Mouse (Mus musculus) intestine, embryonic 15.5 days (tissue): ENCODE results near the gene Enkur. TPM values are rescaled to one million over a fixed set of nuclear protein-coding genes. Genes with fewer than 3 reads are reported as not detected.

Source experiments
- ATAC-seq: fragments of 200-750 bp; cut with Nextera tagmentation; 2 replicates; pipeline ENCODE4 v1.8.0; 2017; ENCODE audit warnings: moderate TSS enrichment, moderate library complexity
- H3K27ac ChIP-seq: fragments of 300-500 bp; sonication (generic); 2 replicates; pipeline ENCODE4 v1.5.1; 2015; ENCODE audit warnings: mild to moderate bottlenecking, inconsistent platforms
- H3K27me3 ChIP-seq: fragments of 300-500 bp; sonication (generic); replicated peaks from 2 replicates; pipeline ENCODE4 v1.6.1; 2015; ENCODE audit warnings: inconsistent platforms
- H3K36me3 ChIP-seq: fragments of 300-500 bp; sonication (generic); 2 replicates; pipeline ENCODE4 v1.6.1; 2015; ENCODE audit warnings: inconsistent platforms
- H3K4me1 ChIP-seq: fragments of 300-500 bp; sonication (generic); replicated peaks from 2 replicates; pipeline ENCODE4 v1.6.1; 2015; ENCODE audit warnings: inconsistent platforms
- H3K4me2 ChIP-seq: fragments of 300-500 bp; sonication (generic); replicated peaks from 2 replicates; pipeline ENCODE4 v1.6.1; 2015; ENCODE audit warnings: mild to moderate bottlenecking, inconsistent platforms
- H3K4me3 ChIP-seq: fragments of 300-500 bp; sonication (generic); replicated peaks from 2 replicates; pipeline ENCODE4 v1.5.1; 2015; ENCODE audit warnings: inconsistent platforms
- H3K9ac ChIP-seq: fragments of 300-500 bp; sonication (generic); 2 replicates; pipeline ENCODE4 v1.6.1; 2015; ENCODE audit warnings: inconsistent platforms
- H3K9me3 ChIP-seq: fragments of 300-500 bp; sonication (generic); 2 replicates; pipeline ENCODE4 v1.6.1; 2016; ENCODE audit warnings: inconsistent platforms
- WGBS: fragments of 180-500 bp; shearing (Covaris S2); methylation state at CpG from one replicate; pipeline ENCODE4 v1.1.7; 2015; 5-methylcytosine and 5-hydroxymethylcytosine counted together
- polyA plus RNA-seq: library from polyadenylated mRNA; unstranded; fragments of >200 nt; fragmentation: Nextera tagmentation; extraction: Ambion mirVana; gene quantifications from 2 replicates; pipeline ENCODE4 v1.2.1, GENCODE M21; 2015

The Enkur gene
- polyA plus RNA-seq, 1 experiment from 2014 or later: 0.41 TPM

GRCm38 (mm10) chr2:21222453-21223384 is 17.6 kb upstream of the Enkur start:
- Histone ChIP-seq H3K4me3 (no peak overlapping the region), H3K4me1 (no peaks in the 10 kb centered on the region), H3K27ac (no peak overlapping the region), H3K9ac (no peak overlapping the region), H3K27me3 (no peaks in the 10 kb centered on the region), H3K9me3 (no peaks in the 10 kb centered on the region), H3K4me2 (no peak overlapping the region), H3K36me3 (no peaks in the 10 kb centered on the region)
- WGBS: 67% methylated on average over 9 of the region's 9 CpGs
- peak; percentile 91 for ATAC-seq

DNA sequence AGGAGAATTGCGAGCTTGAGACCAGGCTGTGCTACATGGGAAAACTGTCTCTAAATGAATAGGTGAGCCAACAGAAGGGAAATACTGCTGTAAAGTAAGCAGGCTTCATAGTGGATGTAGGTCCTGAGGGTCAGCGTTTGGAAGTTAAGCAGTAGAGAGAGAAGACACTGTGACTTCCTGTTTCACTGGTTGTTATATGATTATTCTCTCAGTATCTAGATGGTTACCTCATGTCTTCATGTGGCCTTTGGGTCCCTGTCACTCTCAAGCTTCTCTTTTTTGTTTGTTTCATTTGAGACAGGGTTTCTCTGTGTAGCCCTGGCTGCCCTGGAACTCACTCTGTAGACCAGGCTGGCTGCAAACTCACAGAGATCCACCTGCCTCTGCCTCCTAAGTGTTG is 10.1 kb upstream of the Enkur start:
- Histone ChIP-seq H3K9me3 (no peaks in the 10 kb centered on the region), H3K4me2 (no peak overlapping the region), H3K4me3 (no peak overlapping the region), H3K27me3 (no peaks in the 10 kb centered on the region), H3K9ac (no peak overlapping the region), H3K36me3 (no peaks in the 10 kb centered on the region), H3K27ac (no peak overlapping the region), H3K4me1 (no peaks in the 10 kb centered on the region)
- WGBS: 88% methylated on average over 2 of the region's 2 CpGs
- no peak for ATAC-seq

GRCm38 (mm10) chr2:21214322-21214721 is 9.2 kb upstream of the Enkur start:
- Histone ChIP-seq H3K4me3 (no peak overlapping the region), H3K9me3 (no peaks in the 10 kb centered on the region), H3K36me3 (no peaks in the 10 kb centered on the region), H3K9ac (no peak overlapping the region), H3K4me2 (no peak overlapping the region), H3K4me1 (no peaks in the 10 kb centered on the region), H3K27me3 (no peaks in the 10 kb centered on the region), H3K27ac (no peak overlapping the region)
- no peak for ATAC-seq

DNA sequence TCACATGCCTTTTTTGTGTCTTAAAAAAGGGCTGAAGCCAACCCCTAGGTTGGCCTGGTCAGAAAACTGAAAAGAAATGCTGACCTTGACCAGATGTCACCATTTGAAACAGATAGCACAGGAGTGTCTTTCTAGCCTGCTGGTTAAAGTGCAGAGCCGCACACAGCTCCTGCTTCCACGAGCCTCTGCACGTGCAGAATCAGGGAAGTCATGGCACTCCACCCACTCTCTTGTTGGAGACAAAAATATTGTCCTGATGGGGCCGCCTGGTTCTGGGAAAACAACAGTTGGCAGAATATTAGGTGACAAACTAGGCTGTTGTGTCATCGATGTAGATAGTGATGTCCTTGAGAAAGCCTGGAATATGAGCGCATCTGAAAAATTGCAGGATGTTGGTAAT is 6.2 kb upstream of the Enkur start:
- H3K36me3 ChIP-seq: no peaks in the 10 kb centered on the region
- no peak overlapping the region for H3K4me3 ChIP-seq
- no peaks in the 10 kb centered on the region for H3K4me1 ChIP-seq
- 81% methylated on average over 6 of the region's 6 CpGs for WGBS
- H3K27ac ChIP-seq: no peak overlapping the region
- no peaks in the 10 kb centered on the region for H3K9me3 ChIP-seq
- H3K9ac ChIP-seq: no peak overlapping the region
- no peak overlapping the region for H3K4me2 ChIP-seq
- H3K27me3 ChIP-seq: no peaks in the 10 kb centered on the region
- no peak for ATAC-seq

DNA sequence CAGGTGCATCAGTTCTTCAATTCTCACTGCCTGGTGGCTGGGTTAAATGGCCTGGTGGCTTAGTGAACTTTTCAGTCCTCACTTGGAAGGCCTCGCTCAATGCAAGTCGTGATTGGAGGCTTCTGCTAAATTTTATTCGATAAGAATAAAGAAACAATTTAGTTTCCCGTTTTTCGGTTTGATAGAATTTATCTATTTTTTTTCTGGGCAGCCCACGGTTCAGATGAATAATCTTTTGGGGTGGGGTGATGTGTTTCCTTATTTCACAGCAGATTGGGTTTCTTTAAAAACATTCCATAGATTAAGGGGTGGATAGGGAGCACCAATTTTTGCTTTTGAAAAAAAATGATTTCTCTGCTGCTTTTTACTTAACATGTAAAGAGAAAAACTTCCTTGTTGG is 1.1 kb upstream of the Enkur start:
- no peaks in the 10 kb centered on the region for H3K36me3 ChIP-seq
- peak overlapping the region; percentile 56 for H3K9ac ChIP-seq
- H3K9me3 ChIP-seq: no peaks in the 10 kb centered on the region
- H3K27me3 ChIP-seq: no peaks in the 10 kb centered on the region
- peak overlapping the region; percentile 78 for H3K4me2 ChIP-seq
- H3K27ac ChIP-seq: no peak overlapping the region
- peaks cover 2% of the 10 kb centered on the region; the same call in 1 of the 2 replicates for H3K4me1 ChIP-seq
- H3K4me3 ChIP-seq: peak overlapping the region; percentile 56
- no peak for ATAC-seq
- 44% methylated on average over 6 of the region's 6 CpGs for WGBS

GRCm38 (mm10) chr2:21205831-21206159 is 630 bp upstream of the Enkur start:
- peak overlapping the region; percentile 51; the same call in 1 of the 2 replicates for H3K27ac ChIP-seq
- under 1% methylated on average over 19 of the region's 19 CpGs for WGBS
- peak overlapping the region; percentile 78 for H3K4me2 ChIP-seq
- H3K27me3 ChIP-seq: no peaks in the 10 kb centered on the region
- no peaks in the 10 kb centered on the region for H3K36me3 ChIP-seq
- peak; percentile 94 for ATAC-seq
- peak overlapping the region; percentile 56 for H3K4me3 ChIP-seq
- H3K9me3 ChIP-seq: no peaks in the 10 kb centered on the region
- peaks cover 2% of the 10 kb centered on the region; the same call in 1 of the 2 replicates for H3K4me1 ChIP-seq
- peak overlapping the region; percentile 56 for H3K9ac ChIP-seq

- no peaks in the 10 kb centered on the region for H3K9me3 ChIP-seq
- whole genome bisulfite sequencing: 77% methylated on average over 2 of the region's 2 CpGs
- no peak overlapping the region for H3K27ac ChIP-seq
- H3K4me1 ChIP-seq: peaks cover 2% of the 10 kb centered on the region; the same call in 1 of the 2 replicates
- no peak for ATAC-seq
- H3K9ac ChIP-seq: no peak overlapping the region
- no peaks in the 10 kb centered on the region for H3K27me3 ChIP-seq
- no peaks in the 10 kb centered on the region for H3K36me3 ChIP-seq
- H3K4me2 ChIP-seq: no peak overlapping the region
- no peak overlapping the region for H3K4me3 ChIP-seq
Measured at GRCm38 (mm10) chr2:21202754-21203153, 2.4 kb downstream of the Enkur start.

DNA sequence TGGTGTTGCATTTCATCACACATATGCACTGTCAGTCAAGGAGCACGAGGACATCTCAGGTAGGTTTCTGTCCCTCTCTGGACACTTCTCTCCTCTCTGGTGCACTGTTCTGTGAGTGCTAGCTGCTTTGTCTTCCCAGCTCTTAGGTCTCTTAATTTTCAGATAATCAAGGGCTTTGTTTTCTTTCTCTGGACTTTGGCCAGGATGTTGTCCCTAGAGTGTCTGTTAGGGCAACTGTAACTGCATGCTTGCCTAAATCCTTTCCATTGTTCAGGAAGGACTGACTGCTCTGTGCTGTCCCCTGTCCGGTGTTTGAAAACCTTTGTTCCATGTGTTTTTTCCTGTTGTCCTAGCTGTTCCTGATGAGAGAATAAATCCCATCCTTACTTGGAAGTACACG is 6.1 kb downstream of the Enkur start:
- no peaks in the 10 kb centered on the region for H3K4me1 ChIP-seq
- H3K4me3 ChIP-seq: no peak overlapping the region
- H3K9me3 ChIP-seq: no peaks in the 10 kb centered on the region
- WGBS: 65% methylated on average over 3 of the region's 3 CpGs
- H3K9ac ChIP-seq: no peak overlapping the region
- no peaks in the 10 kb centered on the region for H3K36me3 ChIP-seq
- H3K27ac ChIP-seq: no peak overlapping the region
- no peak overlapping the region for H3K4me2 ChIP-seq
- no peak for ATAC-seq
- no peaks in the 10 kb centered on the region for H3K27me3 ChIP-seq

- Histone ChIP-seq H3K36me3 (no peaks in the 10 kb centered on the region), H3K4me3 (no peak overlapping the region), H3K27ac (no peak overlapping the region), H3K4me2 (no peak overlapping the region), H3K9ac (no peak overlapping the region), H3K27me3 (no peaks in the 10 kb centered on the region), H3K9me3 (no peaks in the 10 kb centered on the region), H3K4me1 (no peaks in the 10 kb centered on the region)
- WGBS: 84% methylated on average over 5 of the region's 5 CpGs
- no peak for ATAC-seq
Measured at GRCm38 (mm10) chr2:21195233-21195632, 9.9 kb downstream of the Enkur start.

GRCm38 (mm10) chr2:21191232-21191631 is 13.9 kb downstream of the Enkur start:
- Histone ChIP-seq H3K27ac (no peak overlapping the region), H3K4me3 (no peak overlapping the region), H3K9ac (no peak overlapping the region), H3K27me3 (no peaks in the 10 kb centered on the region), H3K9me3 (no peaks in the 10 kb centered on the region), H3K36me3 (no peaks in the 10 kb centered on the region), H3K4me2 (no peak overlapping the region), H3K4me1 (no peaks in the 10 kb centered on the region)
- ATAC-seq: no peak
- 67% methylated on average over 1 of the region's 1 CpGs for WGBS

DNA sequence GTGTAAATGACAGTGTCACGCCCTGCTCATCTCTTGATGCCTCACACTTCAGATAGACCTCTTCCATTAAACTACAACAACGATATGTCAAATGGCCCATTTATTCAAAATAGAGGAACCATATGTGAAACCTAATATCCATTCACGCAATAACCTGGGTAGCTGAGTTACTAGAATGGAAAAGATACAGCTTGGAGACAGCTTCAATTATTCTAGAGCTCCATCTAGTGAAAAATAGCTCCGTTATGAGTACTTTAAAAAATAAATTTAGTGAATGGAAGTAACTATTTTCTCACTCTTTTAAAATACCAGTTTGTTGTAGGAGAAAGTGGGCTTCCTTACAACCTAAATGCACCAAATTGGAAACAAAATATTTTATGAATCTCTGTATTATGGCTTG is 16.6 kb downstream of the Enkur start:
- WGBS: 77% methylated on average over 4 of the region's 4 CpGs
- H3K9ac ChIP-seq: no peak overlapping the region
- no peaks in the 10 kb centered on the region for H3K4me1 ChIP-seq

DNA sequence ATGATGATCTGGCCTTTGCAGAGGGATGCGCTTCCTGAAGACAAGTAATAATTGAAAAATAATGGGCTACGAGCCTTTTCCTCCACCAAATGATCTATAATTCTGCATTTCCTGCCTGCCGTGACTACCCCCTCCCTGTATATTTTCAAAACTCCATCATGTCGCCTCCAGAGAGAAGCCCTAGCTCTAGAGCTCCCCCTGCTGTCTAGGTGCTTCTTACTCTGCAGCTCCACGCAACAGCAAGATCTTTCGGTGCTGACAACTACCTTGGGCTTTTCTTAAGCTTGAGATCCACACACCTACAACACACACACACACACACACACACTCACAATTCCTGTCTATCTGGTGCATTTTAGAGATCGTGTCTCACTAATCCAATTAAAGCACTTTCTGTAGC is 17.6 kb downstream of the Enkur start:
- no peaks in the 10 kb centered on the region for H3K27me3 ChIP-seq
- H3K27ac ChIP-seq: no peak overlapping the region
- H3K4me1 ChIP-seq: no peaks in the 10 kb centered on the region
- no peak overlapping the region for H3K4me2 ChIP-seq
- no peak overlapping the region for H3K4me3 ChIP-seq
- no peaks in the 10 kb centered on the region for H3K36me3 ChIP-seq
- ATAC-seq: no peak
- no peak overlapping the region for H3K9ac ChIP-seq
- WGBS: 48% methylated on average over 7 of the region's 7 CpGs
- no peaks in the 10 kb centered on the region for H3K9me3 ChIP-seq

More for the DNA sequence above, 16.6 kb downstream of the Enkur start:
- no peak overlapping the region for H3K4me2 ChIP-seq
- H3K27me3 ChIP-seq: no peaks in the 10 kb centered on the region
- H3K27ac ChIP-seq: no peak overlapping the region
- ATAC-seq: no peak
- no peak overlapping the region for H3K4me3 ChIP-seq
- no peaks in the 10 kb centered on the region for H3K9me3 ChIP-seq
- no peaks in the 10 kb centered on the region for H3K36me3 ChIP-seq

DNA sequence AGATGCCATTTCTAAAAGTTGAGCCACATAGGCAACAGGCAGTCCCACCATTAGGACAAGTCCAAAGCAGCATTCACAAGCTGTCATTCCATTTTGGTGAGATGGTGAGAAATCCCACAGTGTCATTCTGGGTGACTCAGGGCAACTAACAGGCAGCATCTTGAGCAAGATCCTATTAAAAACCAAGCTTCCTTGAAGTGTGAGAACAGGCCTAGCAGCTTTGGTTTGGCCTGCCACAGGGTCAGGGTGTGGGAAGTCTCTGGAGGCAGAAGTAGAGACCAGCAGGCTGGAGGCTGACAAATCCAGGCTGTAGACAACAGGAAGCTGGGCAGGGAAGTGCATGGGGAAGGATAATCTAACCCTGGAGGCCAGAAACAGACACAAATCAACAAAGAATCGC is 22.4 kb downstream of the Enkur start:
- Histone ChIP-seq H3K36me3 (no peaks in the 10 kb centered on the region), H3K9ac (no peak overlapping the region), H3K27me3 (no peaks in the 10 kb centered on the region), H3K9me3 (no peaks in the 10 kb centered on the region), H3K4me1 (no peaks in the 10 kb centered on the region), H3K27ac (no peak overlapping the region), H3K4me3 (no peak overlapping the region), H3K4me2 (no peak overlapping the region)
- no peak for ATAC-seq
- 55% methylated on average over 1 of the region's 1 CpGs for WGBS
